Comparison of ENCODE assay signal across 16 mouse cellular contexts in genomic region chr19:6408749-6409148, GRCm38 (mm10). TPM values are rescaled to one million over a fixed set of nuclear protein-coding genes. Genes with fewer than 3 reads are reported as not detected.
DNase-seq lines count a peak whose midpoint lies in the region; ATAC-seq and TF ChIP-seq lines count a peak whose summit lies in the region.
"Had no signal": no experiment of that assay in that cellular context is flagged by ENCODE, and none has a peak within 500 bp of the region (broad histone marks: within the 10 kb centered on the region; RNA-seq: fewer than 3 reads in every experiment).

No protein-coding gene starts in this region.

- H3K27ac ChIP-seq in cerebellum, adult 2 months (ENCODE audit: insufficient read depth, low read length), result no peak overlapping the region
- H3K27ac ChIP-seq in hindbrain, postnatal 0 days, result no peak overlapping the region
- no peak overlapping the region for H3K27ac ChIP-seq in hindbrain, embryonic 13.5 days
- H3K27ac ChIP-seq in spleen, adult 2 months (ENCODE audit: insufficient read depth, low read length), result peak overlapping the region; percentile 12; the same call in 1 of the 2 replicates
- H3K27ac ChIP-seq: limb, embryonic 13.5 days; stomach, postnatal 0 days had no signal

- H3K4me1 ChIP-seq in cerebellum, adult 2 months (ENCODE audit: control insufficient read depth, insufficient read depth, low read length), result peaks cover 10% of the 10 kb centered on the region; the same call in 1 of the 2 replicates
- H3K4me1 ChIP-seq in hindbrain, postnatal 0 days (ENCODE audit: insufficient read depth, low read length), result no peaks in the 10 kb centered on the region
- H3K4me1 ChIP-seq in hindbrain, embryonic 13.5 days (replicated peaks), result peaks cover 6% of the 10 kb centered on the region; the same call in 1 of the 2 replicates
- peaks cover 14% of the 10 kb centered on the region for H3K4me1 ChIP-seq in spleen, adult 2 months (ENCODE audit: control insufficient read depth, insufficient read depth, insufficient read length)
- H3K4me1 ChIP-seq: limb, embryonic 13.5 days had no signal

- H3K9me3 ChIP-seq in hindbrain, postnatal 0 days (ENCODE audit: low read length), result no peaks in the 10 kb centered on the region
- no peaks in the 10 kb centered on the region for H3K9me3 ChIP-seq in hindbrain, embryonic 13.5 days
- H3K9me3 ChIP-seq: limb, embryonic 13.5 days had no signal

- WGBS in cerebellum, adult 2 months, result 65% methylated on average over 8 of the region's 8 CpGs
- 66% methylated on average over 8 of the region's 8 CpGs for WGBS in hindbrain, postnatal 0 days
- 78% methylated on average over 8 of the region's 8 CpGs for WGBS in hindbrain, embryonic 13.5 days
- 70% methylated on average over 8 of the region's 8 CpGs for WGBS in spleen, adult 2 months

- 0 out of 2 replicates have a peak, but pooled peaks cover under 1% of the 10 kb centered on the region for H3K36me3 ChIP-seq in hindbrain, postnatal 0 days (ENCODE audit: insufficient read depth, low read length)
- H3K36me3 ChIP-seq in hindbrain, embryonic 13.5 days, result no peaks in the 10 kb centered on the region
- peaks cover 53% of the 10 kb centered on the region for H3K36me3 ChIP-seq in spleen, adult 2 months (ENCODE audit: control insufficient read depth, insufficient read depth, low read length)
- H3K36me3 ChIP-seq: limb, embryonic 13.5 days had no signal

- peak; percentile 28 to 51 for DNase-seq in cerebellum, adult 2 months
- no peak for DNase-seq in cerebellum, adult 11 months
- no peak for DNase-seq in hindbrain, postnatal 0 days (ENCODE audit: low spot score)
- DNase-seq in spleen, adult 2 months (ENCODE audit: low read depth in 1 of 2, low spot score in 2 of 2), result peak in 1 of 2 experiments; percentile 10
- no peak for DNase-seq in spleen, postnatal 4 days (ENCODE audit: low spot score in 2 of 2)
- DNase-seq in left cerebral cortex, postnatal 36 days (ENCODE audit: low spot score in 2 of 2), result no peak
- no peak for DNase-seq in adrenal gland, adult 8-10 months
- DNase-seq: adrenal gland, adult 2 months; kidney, adult 9 months; lung, adult 2 months; right cerebral cortex, postnatal 25 days had no signal

- ATAC-seq in hindbrain, postnatal 0 days, result no peak
- no peak for ATAC-seq in hindbrain, embryonic 13.5 days (ENCODE audit: low FRiP score)
- ATAC-seq: inflammation-experienced regulatory T-cells, adult 6 months; midbrain, embryonic 16.5 days had no signal

- H3K4me3 ChIP-seq in cerebellum, adult 2 months (replicated peaks; ENCODE audit: insufficient read depth, low read depth, low read length), result no peak overlapping the region
- no peak overlapping the region for H3K4me3 ChIP-seq in hindbrain, postnatal 0 days (ENCODE audit: low read length)
- H3K4me3 ChIP-seq in hindbrain, embryonic 13.5 days, result no peak overlapping the region
- H3K4me3 ChIP-seq in spleen, adult 2 months (ENCODE audit: extremely low read depth, insufficient read depth, insufficient read length), result no peak overlapping the region
- H3K4me3 ChIP-seq: limb, embryonic 13.5 days had no signal

- no peak for TF ChIP-seq POLR2A in cerebellum, adult 2 months (IDR thresholded peaks at IDR 0.05; ENCODE audit: borderline replicate concordance, insufficient read depth, low read length)
- no peak for TF ChIP-seq POLR2A in spleen, adult 2 months (IDR thresholded peaks at IDR 0.05; ENCODE audit: low read depth, low read length)

- intact Hi-C loops in left cerebral cortex, postnatal 36 days (cut with DNase I), result no loop called here

- no peak overlapping the region for H3K4me2 ChIP-seq in hindbrain, postnatal 0 days (ENCODE audit: low read depth, low read length)
- H3K4me2 ChIP-seq in hindbrain, embryonic 13.5 days, result no peak overlapping the region
- H3K4me2 ChIP-seq: limb, embryonic 13.5 days had no signal

- H3K9ac ChIP-seq in hindbrain, postnatal 0 days (replicated peaks; ENCODE audit: low read length), result no peak overlapping the region
- no peak overlapping the region for H3K9ac ChIP-seq in hindbrain, embryonic 13.5 days
- H3K9ac ChIP-seq: limb, embryonic 13.5 days had no signal

- TF ChIP-seq CTCF in cerebellum, adult 2 months (IDR thresholded peaks at IDR 0.05; ENCODE audit: borderline replicate concordance, insufficient read depth, low read depth, low read length), result no peak
- TF ChIP-seq CTCF in hindbrain, postnatal 0 days (IDR thresholded peaks at IDR 0.05; ENCODE audit: low read depth), result 0 out of 2 replicates have a peak, but pooled peaks have one; percentile 7
- TF ChIP-seq CTCF in spleen, adult 2 months (IDR thresholded peaks at IDR 0.05; ENCODE audit: extremely low read depth, insufficient read depth, insufficient read length, insufficient replicate concordance), result no peak

- no peaks in the 10 kb centered on the region for H3K27me3 ChIP-seq in cerebellum, adult 2 months (ENCODE audit: control insufficient read depth, insufficient read depth, low read length)
- no peaks in the 10 kb centered on the region for H3K27me3 ChIP-seq in hindbrain, postnatal 0 days (ENCODE audit: insufficient read depth, low read length)
- H3K27me3 ChIP-seq in hindbrain, embryonic 13.5 days, result 0 out of 2 replicates have a peak, but pooled peaks cover 6% of the 10 kb centered on the region
- no peaks in the 10 kb centered on the region for H3K27me3 ChIP-seq in spleen, adult 2 months (ENCODE audit: control insufficient read depth, insufficient read depth, low read length)

RNA-seq across cellular contexts. Expression of gene Rasgrp2, which starts 9.6 kb away (rescaled TPM):
- polyA plus RNA-seq in cerebellum, adult 2 months (2012; rRNA removed), result 78.5 and 90.1 TPM in 2 replicates
- 250 and 283 TPM in 2 replicates for total RNA-seq in hindbrain, postnatal 0 days (2014; rRNA removed)
- polyA plus RNA-seq in hindbrain, postnatal 0 days (2015; fragmentation: Nextera tagmentation; extraction: Ambion mirVana), result 230 and 252 TPM in 2 replicates
- polyA plus RNA-seq in hindbrain, embryonic 13.5 days (2015; fragmentation: Nextera tagmentation; extraction: Ambion mirVana), result 42.0 and 43.2 TPM in 2 replicates
- polyA plus RNA-seq in spleen, adult 2 months (2012; rRNA removed), result 681 and 703 TPM in 2 replicates
- total RNA-seq in left cerebral cortex, postnatal 36 days (2021), result 10 to 100 TPM; 47.5 to 72.6 TPM
- total RNA-seq in adrenal gland, adult 8-10 months (2022), result 10 to 100 TPM; 31.5 to 52.2 (median 34.5) TPM

RNA-seq across cellular contexts. Expression of gene Nrxn2, which starts 9.8 kb away (rescaled TPM):
- 420 and 504 TPM in 2 replicates for polyA plus RNA-seq in cerebellum, adult 2 months (2012; rRNA removed)
- 355 and 426 TPM in 2 replicates for total RNA-seq in hindbrain, postnatal 0 days (2014; rRNA removed)
- polyA plus RNA-seq in hindbrain, postnatal 0 days (2015; fragmentation: Nextera tagmentation; extraction: Ambion mirVana), result 54.4 and 60.4 TPM in 2 replicates
- 23.5 and 27.7 TPM in 2 replicates for polyA plus RNA-seq in hindbrain, embryonic 13.5 days (2015; fragmentation: Nextera tagmentation; extraction: Ambion mirVana)
- polyA plus RNA-seq in spleen, adult 2 months (2012; rRNA removed), result 2.2 and 2.9 TPM in 2 replicates
- 100 to 1,000 TPM; 635 to 658 TPM for total RNA-seq in left cerebral cortex, postnatal 36 days (2021)
- total RNA-seq in adrenal gland, adult 8-10 months (2022), result 10 to 100 TPM in 3 of 4 experiments, 1 to 10 TPM in 1; 8.8 to 12.5 (median 11.5) TPM

RNA-seq across cellular contexts. Expression of gene Pygm, which starts 24.6 kb away (rescaled TPM):
- polyA plus RNA-seq in cerebellum, adult 2 months (2012; rRNA removed), result 90.1 and 101 TPM in 2 replicates
- 11.9 and 18.3 TPM in 2 replicates for total RNA-seq in hindbrain, postnatal 0 days (2014; rRNA removed)
- polyA plus RNA-seq in hindbrain, postnatal 0 days (2015; fragmentation: Nextera tagmentation; extraction: Ambion mirVana), result 10.4 and 12.6 TPM in 2 replicates
- polyA plus RNA-seq in hindbrain, embryonic 13.5 days (2015; fragmentation: Nextera tagmentation; extraction: Ambion mirVana), result 4.9 and 5.7 TPM in 2 replicates
- 7.3 and 8.1 TPM in 2 replicates for polyA plus RNA-seq in spleen, adult 2 months (2012; rRNA removed)
- 10 to 100 TPM; 29.2 to 33.3 TPM for total RNA-seq in left cerebral cortex, postnatal 36 days (2021)
- 100 to 1,000 TPM in 2 of 4 experiments, 10 to 100 TPM in 2; 47.6 to 119 (median 92.8) TPM for total RNA-seq in adrenal gland, adult 8-10 months (2022)

RNA-seq across cellular contexts. Expression of gene Sf1, which starts 45.3 kb away (rescaled TPM):
- polyA plus RNA-seq in cerebellum, adult 2 months (2012; rRNA removed), result 175 and 196 TPM in 2 replicates
- total RNA-seq in hindbrain, postnatal 0 days (2014; rRNA removed), result 89.0 and 89.4 TPM in 2 replicates
- polyA plus RNA-seq in hindbrain, postnatal 0 days (2015; fragmentation: Nextera tagmentation; extraction: Ambion mirVana), result 80.2 and 84.9 TPM in 2 replicates
- polyA plus RNA-seq in hindbrain, embryonic 13.5 days (2015; fragmentation: Nextera tagmentation; extraction: Ambion mirVana), result 103 and 107 TPM in 2 replicates
- 177 and 239 TPM in 2 replicates for polyA plus RNA-seq in spleen, adult 2 months (2012; rRNA removed)
- 100 to 1,000 TPM; 158 to 227 TPM for total RNA-seq in left cerebral cortex, postnatal 36 days (2021)
- total RNA-seq in adrenal gland, adult 8-10 months (2022), result 100 to 1,000 TPM; 193 to 274 (median 215) TPM

Comparison
In these comparisons a context has a peak if more than half of its experiments do, and no peak if none do; other contexts are left out.
1. DNase-seq: peak in cerebellum, adult 2 months (2 of 2); none in cerebellum, adult 11 months (single experiment), hindbrain, postnatal 0 days (single experiment), spleen, postnatal 4 days (0 of 2), left cerebral cortex, postnatal 36 days (0 of 2) and adrenal gland, adult 8-10 months (single experiment).